Mouse (Mus musculus): ENCODE measurements at regions not wholly inside any gene's neighbourhood (a gene's known extent, or its start where the extent isn't known, plus 50 kb on each side); places are given as distances from the start of the nearest gene placed in this dataset.

GRCm38 (mm10) chr6:51318341-51318740 lies 114.1 kb upstream of the Nfe2l3 start:
- no peak for TF ChIP-seq POLR2A (IDR thresholded peaks at IDR 0.05; ENCODE audit: low read depth, low read length)
- no peak for TF ChIP-seq CTCF (conservative IDR thresholded peaks at IDR 0.05; ENCODE audit: insufficient read depth, insufficient read length, low read depth, low read length)

Data from kidney, adult 2 months (tissue).